Mouse (Mus musculus): ENCODE data around the gene Ttyh2. TPM values are rescaled to one million over a fixed set of nuclear protein-coding genes. Genes with fewer than 3 reads are reported as not detected.

Gene Ttyh2
- total RNA-seq, 2 experiments from 2014 or later, result 0.40 to 0.88 TPM

GRCm38 (mm10) chr11:114736913-114737624, 61.8 kb downstream of the Ttyh2 start:
- ATAC-seq (ENCODE audit: poor library complexity, severe bottlenecking), result no peak

- ATAC-seq (ENCODE audit: poor library complexity, severe bottlenecking), result no peak
Measured at GRCm38 (mm10) chr11:114740598-114740997, 65.4 kb downstream of the Ttyh2 start.

GRCm38 (mm10) chr11:114741451-114741850, 66.2 kb downstream of the Ttyh2 start:
- ATAC-seq (ENCODE audit: poor library complexity, severe bottlenecking), result no peak

- ATAC-seq (ENCODE audit: poor library complexity, severe bottlenecking), result peak; percentile 97
Measured at GRCm38 (mm10) chr11:114745134-114745533, 69.9 kb downstream of the Ttyh2 start.

GRCm38 (mm10) chr11:114747564-114748138, 72.4 kb downstream of the Ttyh2 start:
- ATAC-seq (ENCODE audit: poor library complexity, severe bottlenecking), result peak; percentile 66; the same call in 1 of the 2 replicates

- peak; percentile 99 for ATAC-seq (ENCODE audit: poor library complexity, severe bottlenecking)
Measured at GRCm38 (mm10) chr11:114764820-114765818, 89.9 kb downstream of the Ttyh2 start, which contains the start of gene Kif19a. Kif19a (plus strand) TSS chr11:114765388.

- ATAC-seq (ENCODE audit: poor library complexity, severe bottlenecking), result no peak
Measured at GRCm38 (mm10) chr11:114769911-114770310, 94.7 kb downstream of the Ttyh2 start.

Other genes with a start within 250 kb of the Ttyh2 start
- 716 and 867 TPM in 2 replicates for gene Rpl38, start 6.9 kb upstream of the Ttyh2 start, total RNA-seq (2015)
- 2,870 and 3,242 TPM in 2 replicates for gene Rpl38, start 6.9 kb upstream of the Ttyh2 start, total RNA-seq (2017)
- gene Dnaic2, start 52.0 kb downstream of the Ttyh2 start, total RNA-seq (2015), result not detected in 2 replicates
- gene Dnaic2, start 52.0 kb downstream of the Ttyh2 start, total RNA-seq (2017), result not detected in 2 replicates
- gene Kif19a, start 90.0 kb downstream of the Ttyh2 start, total RNA-seq (2015), result 0.16 and 0.27 TPM in 2 replicates
- 0.11 and 0.69 TPM in 2 replicates for gene Kif19a, start 90.0 kb downstream of the Ttyh2 start, total RNA-seq (2017)
- gene Btbd17, start 120.5 kb downstream of the Ttyh2 start, total RNA-seq (2015), result not detected in 2 replicates
- not detected in 2 replicates for gene Btbd17, start 120.5 kb downstream of the Ttyh2 start, total RNA-seq (2017)
- not detected in 2 replicates for gene Gpr142, start 123.5 kb downstream of the Ttyh2 start, total RNA-seq (2015)
- gene Gpr142, start 123.5 kb downstream of the Ttyh2 start, total RNA-seq (2017), result not detected in 2 replicates
- 0.04 and 0.32 TPM in 2 replicates for gene Gprc5c, start 175.7 kb downstream of the Ttyh2 start, total RNA-seq (2015)
- 0.37 and 0.89 TPM in 2 replicates for gene Gprc5c, start 175.7 kb downstream of the Ttyh2 start, total RNA-seq (2017)
- 38.1 and 38.5 TPM in 2 replicates for gene Cd300a, start 214.6 kb downstream of the Ttyh2 start, total RNA-seq (2015)
- 71.1 and 83.8 TPM in 2 replicates for gene Cd300a, start 214.6 kb downstream of the Ttyh2 start, total RNA-seq (2017)